Mouse (Mus musculus) heart, postnatal 10 days (tissue): ENCODE data around the gene Sardh. TPM values are rescaled to one million over a fixed set of nuclear protein-coding genes. Genes with fewer than 3 reads are reported as not detected.

Experiments used
- DNase-seq, 2 experiments: peaks; one replicate each; pipeline ENCODE4 v3.0.0; 2021
- intact Hi-C: fragments of 180-260 bp; cut with DNase I; formaldehyde crosslinking; loops from one replicate; pipeline ENCODE4 v1.15.1; 2025
- total RNA-seq, 2 experiments: library from RNA; stranded (reverse); gene quantifications; 2 replicates each; pipeline ENCODE4 v1.2.3; 2021

Gene Sardh
- 10 to 100 TPM; 18.4 to 19.3 TPM for total RNA-seq

DNA sequence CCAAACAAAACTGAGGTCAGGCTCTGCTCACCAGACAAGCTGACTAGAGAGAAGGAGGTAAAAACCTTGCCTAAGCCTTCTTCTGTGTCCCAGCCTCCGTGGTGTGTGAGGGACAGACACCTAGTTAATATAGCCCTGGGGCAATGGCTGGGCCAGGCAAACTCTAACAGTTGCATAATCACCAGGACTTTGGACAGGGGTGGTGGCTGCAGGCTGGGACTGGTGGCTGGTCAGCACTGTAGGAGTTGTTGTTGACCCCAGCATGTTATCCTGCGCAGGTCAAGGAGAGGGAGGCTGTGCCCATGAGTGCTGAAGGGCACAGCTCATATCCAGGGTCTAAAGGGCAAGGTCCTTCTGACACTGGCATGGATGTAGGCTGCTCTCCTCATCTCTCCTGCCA, at the start of gene Sardh:
TSS of gene Sardh (minus strand) at position 127 of the 400 bp plus-strand sequence.
- intact Hi-C loops, result no loop called here
- DNase-seq, result no peak

DNA sequence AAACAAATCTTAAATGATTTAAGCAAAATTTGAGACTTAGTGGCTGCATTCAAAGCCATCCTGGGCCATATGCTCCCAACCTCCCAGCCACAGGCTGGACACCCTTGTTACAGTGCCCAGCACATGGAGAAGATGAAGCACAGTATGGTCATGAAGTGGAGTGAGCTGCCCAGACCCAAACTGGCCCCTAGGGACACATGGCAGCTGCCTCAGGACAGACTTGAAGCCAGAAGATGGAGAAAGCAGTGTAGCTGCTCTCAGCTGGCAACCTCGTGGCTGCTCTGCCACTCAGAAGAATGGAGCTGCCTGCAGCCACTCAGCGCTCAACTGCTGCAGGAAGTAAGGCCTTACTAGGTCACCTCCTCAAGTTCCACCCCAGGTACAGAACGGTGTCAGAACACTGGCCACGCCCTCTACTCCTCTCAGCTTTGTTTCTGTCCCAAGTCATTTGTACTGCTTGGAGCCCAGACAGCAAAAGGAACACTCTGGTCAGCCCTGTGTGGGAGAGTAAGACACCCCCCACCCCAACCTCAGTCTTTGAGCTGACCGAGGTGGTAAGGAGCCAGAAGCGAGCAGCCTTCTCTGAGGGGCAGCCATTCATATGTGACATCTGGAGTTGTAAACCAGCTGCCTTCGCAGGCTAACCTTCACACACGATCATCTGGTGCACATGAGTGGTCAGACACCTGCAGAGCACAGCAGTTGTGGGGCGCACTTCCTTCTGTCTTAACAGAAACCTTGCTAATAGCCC, 48.7 kb upstream of the Sardh start:
- intact Hi-C loops, result no loop called here
- no peak for DNase-seq

- intact Hi-C loops, result no loop called here
- DNase-seq, result no peak
Measured at GRCm38 (mm10) chr2:27294777-27295176, 46.6 kb upstream of the Sardh start.

DNA sequence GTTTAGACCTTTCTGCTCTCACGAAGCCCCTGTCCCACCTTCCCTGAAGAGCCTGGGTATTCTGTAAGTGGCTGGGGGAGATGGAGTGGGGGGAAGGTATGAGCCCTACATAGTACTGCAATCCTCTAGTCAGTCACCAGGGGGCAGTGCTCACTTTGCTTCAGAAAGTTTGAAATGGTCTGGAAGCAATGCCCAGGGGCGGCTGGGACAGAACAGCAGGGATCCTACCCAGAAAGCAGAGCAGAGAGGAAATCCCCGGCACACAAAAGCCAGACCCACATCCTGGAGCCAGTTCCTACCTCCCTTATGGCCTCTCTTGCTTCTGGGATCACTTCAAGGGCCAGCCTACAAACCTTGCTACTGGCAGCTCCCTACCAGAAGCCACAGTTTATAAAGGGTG, 40.9 kb upstream of the Sardh start:
- intact Hi-C loops, result loop anchor here (1.0 to 5.0 kb wide), 2 partner anchors 139 to 478 kb away; no protein-coding TSS in a partner anchor
- DNase-seq, result peak; percentile 87 to 93

DNA sequence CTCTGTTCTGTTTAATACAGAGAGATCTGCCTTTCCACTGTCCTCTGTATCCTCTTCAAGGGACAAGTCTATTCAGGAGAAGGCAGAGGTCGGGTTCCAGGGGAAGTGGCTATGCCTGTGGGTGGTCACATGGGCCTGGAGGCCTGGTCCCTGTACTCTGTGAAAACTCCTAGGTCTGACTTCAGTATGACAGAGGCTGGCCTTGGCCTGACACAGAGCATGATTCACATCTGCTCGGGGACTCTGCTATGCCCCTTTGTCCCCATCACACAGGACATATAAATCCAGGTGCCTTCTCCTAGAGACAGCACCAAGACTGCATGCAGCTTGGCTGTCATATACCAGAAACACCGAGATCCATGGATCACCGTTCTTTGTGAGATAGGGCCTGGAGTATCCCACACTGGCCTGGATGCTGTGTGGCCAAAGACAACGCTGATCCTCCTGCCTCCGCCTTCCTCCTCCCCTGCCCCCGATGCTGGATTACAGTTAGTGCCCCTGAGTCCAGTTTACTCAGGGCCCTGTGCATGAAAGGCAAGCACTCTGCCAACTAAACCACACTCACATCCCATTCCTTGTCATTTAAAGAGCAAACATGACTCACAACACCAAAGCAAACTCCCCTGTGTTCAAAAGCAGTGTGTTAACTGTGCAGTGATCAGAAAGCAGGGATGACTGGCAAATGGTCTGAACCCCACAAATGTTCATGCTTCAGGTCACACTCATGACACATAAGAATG, 39.0 kb upstream of the Sardh start:
- intact Hi-C loops, result loop anchor here (5.0 kb wide), 1 partner anchor 480 kb away; no protein-coding TSS in a partner anchor
- no peak for DNase-seq

DNA sequence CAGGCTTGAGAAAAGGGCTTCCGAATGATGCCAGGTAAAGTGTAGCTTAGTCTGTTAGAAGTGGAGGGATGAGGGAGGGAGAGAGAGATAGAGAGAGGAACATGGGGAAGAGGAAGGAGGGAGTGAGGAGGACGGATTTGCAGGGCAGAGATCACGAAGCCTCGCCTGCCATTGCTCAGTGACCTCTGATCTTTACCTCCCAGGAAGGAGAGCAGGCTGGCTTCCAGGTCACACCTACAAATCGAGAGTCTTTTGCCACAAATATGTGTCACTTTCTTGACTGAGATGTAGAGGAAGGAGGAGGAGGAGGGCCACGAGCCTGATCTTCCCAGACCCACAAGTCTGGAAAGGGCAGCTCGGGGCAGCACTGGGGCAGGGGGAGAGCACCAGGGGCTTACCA, 36.3 kb upstream of the Sardh start:
- no peak for DNase-seq

DNA sequence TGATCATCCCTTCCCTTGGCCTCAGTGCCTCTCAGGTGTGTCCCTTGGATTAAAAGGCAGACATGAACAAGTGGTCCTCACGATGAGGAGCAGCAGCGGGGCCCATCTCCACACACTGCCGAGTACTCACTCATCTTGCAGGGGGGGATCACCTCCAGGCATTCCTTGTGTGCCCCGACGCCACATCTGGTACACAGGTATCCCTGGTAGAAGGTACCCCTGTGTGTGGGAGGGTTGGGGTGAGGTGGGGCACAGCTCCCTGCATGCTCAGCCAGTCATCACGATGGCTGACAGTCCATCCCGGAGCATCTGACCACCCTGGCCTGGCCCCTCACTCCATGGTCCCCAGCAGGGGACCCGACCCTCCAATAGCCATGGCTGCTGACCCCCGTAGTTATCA, 33.6 kb upstream of the Sardh start:
- intact Hi-C loops, result loop anchor here (2.0 kb wide), 1 partner anchor 147 kb away; no protein-coding TSS in a partner anchor

More for the DNA sequence above, 36.3 kb upstream of the Sardh start:
- intact Hi-C loops, result no loop called here

GRCm38 (mm10) chr2:27280920-27281611, 32.9 kb upstream of the Sardh start:
- intact Hi-C loops, result loop anchor here (2.0 kb wide), 1 partner anchor 148 kb away; no protein-coding TSS in a partner anchor
- DNase-seq, result peak; percentile 75 to 86

More for the DNA sequence above, 33.6 kb upstream of the Sardh start:
- DNase-seq, result no peak

GRCm38 (mm10) chr2:27278859-27279258, 30.7 kb upstream of the Sardh start:
- intact Hi-C loops, result no loop called here
- DNase-seq, result no peak

DNA sequence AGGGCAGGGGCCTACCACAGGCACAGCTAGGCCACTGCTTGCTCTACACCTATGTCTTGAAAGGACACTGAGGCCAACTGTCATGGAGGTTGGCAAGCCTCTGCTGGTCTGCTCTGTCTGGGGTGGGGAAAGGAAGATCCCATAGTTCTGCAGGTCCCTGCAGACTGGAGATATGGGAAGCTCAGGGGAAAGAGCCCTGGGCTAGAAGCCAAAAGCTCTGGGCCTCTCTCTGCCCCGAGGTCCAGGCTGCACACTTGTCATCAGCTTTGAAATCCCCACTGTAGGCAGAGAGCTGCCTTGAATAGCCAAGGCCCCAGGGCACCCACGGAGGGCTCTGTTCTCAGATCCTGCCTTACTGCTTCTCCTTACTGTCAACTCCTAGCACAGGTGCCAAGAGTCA, 20.2 kb upstream of the Sardh start:
- intact Hi-C loops, result no loop called here
- DNase-seq, result no peak

GRCm38 (mm10) chr2:27265819-27266218, 17.7 kb upstream of the Sardh start:
- intact Hi-C loops, result no loop called here
- DNase-seq, result no peak

DNA sequence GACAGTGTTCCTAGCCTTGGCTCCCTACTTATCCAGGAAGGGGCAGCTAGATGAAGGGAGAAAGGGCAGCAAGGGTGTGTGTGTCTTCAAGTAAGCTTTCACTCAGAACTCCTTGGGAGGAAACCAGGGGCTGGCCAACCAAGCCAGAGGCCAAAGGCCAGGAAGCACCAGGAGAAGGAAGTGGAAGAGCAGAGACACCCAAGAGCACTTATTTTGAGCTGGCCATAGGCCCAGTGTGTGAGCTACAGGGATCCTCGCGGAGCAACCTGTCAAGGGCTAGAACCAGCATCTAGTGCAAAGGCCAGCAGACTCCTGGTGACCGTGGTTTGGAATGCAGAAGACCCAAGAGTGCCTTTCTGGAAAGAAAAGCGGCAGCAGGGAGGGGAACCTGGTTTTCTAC, 14.8 kb upstream of the Sardh start:
- peak in 1 of 2 experiments; percentile 19 for DNase-seq
- intact Hi-C loops, result no loop called here

GRCm38 (mm10) chr2:27251434-27251833, 3.3 kb upstream of the Sardh start:
- intact Hi-C loops, result no loop called here
- DNase-seq, result no peak

GRCm38 (mm10) chr2:27247487-27247863, 662 bp downstream of the Sardh start:
- no peak for DNase-seq
- intact Hi-C loops, result no loop called here

DNA sequence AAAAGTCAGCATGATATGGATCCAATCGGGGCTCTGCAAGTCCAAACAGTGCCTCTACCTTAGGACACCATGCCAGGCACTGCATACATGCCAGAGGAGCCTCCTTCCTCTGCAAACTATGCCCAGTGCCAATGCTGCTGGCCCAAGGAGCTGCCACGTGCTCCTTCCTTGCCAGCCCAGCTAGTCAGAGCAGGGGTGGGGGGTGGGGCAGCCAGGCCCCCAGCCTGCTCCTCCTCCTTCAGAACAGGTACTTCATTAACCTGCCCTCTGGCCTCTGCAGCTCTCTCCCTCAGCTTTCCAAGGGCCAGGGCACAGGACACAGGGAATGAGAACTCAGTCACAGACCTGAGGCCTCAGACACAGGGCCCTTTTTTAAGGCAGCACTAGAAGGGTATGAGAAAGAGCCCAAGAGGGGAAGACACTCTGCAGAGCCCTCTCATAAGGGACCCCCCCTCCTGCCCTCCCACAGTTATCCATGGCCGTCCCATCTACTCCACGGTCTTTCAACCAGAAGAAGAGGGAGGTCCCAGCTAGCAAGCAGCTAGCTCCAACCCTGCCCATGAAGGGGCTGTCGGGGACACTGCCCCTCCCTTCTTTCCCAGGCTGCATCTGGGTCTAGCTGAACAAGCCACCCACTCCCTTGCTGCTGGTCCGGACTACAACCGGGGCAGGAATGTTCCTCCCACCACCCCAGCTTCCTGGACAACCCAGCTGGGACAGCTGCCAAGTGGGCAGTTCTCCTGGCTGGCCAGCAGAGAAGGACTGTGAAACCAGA, 1.2 kb downstream of the Sardh start:
- intact Hi-C loops, result no loop called here
- DNase-seq, result peak; percentile 92 to 94

GRCm38 (mm10) chr2:27245947-27246346, 2.2 kb downstream of the Sardh start:
- DNase-seq, result no peak
- intact Hi-C loops, result no loop called here

DNA sequence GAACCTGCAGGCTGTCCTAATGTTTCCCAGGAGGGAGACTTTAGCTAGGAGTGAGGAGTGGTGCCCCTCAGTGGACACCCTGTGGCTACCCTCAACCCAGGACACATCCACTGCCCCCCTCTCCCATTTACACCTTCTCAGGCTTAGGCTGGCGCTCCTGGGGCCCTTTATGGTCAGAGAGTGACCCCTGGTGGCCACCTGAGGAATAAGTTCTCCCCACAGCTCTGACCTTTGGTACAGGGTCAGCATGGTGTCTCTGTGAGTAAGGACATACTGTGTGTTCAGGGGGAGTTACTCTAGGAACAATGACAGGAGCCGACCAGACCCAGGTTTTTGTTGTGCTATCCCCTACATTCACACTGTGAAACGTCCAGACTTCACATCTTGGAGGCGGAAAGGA, 10.8 kb downstream of the Sardh start:
- intact Hi-C loops, result loop anchor here (1.0 to 5.0 kb wide), 5 partner anchors 194 to 591 kb away; no protein-coding TSS in a partner anchor
- peak; percentile 74 to 86 for DNase-seq

DNA sequence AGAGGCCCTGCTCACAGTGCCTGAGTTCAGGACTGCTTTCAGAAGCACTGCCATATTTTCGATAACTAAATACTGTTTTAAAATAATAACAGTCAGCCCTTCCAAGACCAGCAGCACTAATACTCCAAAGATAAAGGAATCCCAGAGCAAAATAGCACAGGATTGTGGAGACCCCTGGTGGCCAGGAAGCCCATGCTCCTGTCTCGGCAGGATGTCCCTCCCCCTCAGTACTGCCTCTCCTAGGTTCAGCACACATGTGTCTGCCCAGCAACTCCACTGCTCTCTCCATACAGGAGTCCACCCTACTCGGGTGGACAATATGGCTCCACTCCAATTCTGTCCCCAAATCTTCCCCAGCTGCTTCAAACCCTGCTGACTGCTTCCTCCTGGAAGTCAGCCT, 12.4 kb downstream of the Sardh start:
- peak; percentile 83 to 87 for DNase-seq

DNA sequence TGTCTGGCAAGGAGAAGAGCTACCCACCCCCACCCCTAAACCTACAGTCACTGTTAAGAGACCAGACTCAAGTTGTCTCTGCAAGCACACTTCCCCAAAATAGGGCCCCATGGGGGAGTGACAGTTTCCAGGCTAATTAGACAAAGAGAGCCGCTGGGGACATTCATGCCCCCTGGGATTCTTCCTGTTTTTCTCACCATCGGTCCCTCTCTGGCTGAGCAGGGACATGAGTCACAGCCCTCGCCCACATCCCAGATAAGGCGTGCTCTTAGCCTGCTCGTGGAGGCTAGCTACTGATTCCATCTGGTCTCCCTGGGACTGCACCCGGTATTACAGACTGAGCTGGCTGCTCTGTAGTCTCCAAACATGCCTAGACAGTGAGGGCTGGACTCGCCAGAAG, 15.8 kb downstream of the Sardh start:
- intact Hi-C loops, result no loop called here
- peak; percentile 58 to 69 for DNase-seq

More for the DNA sequence above, 12.4 kb downstream of the Sardh start:
- intact Hi-C loops, result loop anchor here (2.0 to 5.0 kb wide), 5 partner anchors 113 to 589 kb away; no protein-coding TSS in a partner anchor

DNA sequence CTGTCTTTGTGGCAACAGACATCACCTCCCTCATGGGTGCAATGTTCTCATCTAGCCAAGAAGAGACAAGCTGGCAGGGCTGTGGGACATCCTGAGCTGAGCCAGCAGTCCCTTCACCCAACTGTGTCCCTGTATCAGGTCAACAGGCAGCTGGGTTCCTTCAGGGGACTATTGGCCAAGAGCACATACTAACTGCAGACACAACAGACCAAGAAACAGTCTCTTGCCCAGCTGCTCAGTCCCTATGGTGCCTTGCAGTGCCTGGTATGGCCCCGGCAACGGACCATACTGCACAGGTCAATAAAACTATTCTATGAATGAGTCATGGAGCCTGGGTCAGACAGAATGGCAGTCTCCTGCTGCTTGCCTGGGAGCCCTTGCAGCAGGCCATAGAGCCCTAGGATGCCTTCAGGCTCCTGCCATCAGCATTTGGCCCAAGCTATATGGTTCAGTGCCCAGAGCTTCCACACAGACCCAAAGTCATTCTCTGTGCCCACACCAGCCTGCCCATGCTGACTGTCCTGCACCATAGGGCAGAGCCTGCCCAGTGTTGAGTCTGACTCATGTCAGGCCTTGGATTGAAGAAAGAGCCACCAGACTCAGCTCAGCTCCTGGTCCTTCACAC, 18.5 kb downstream of the Sardh start:
- intact Hi-C loops, result no loop called here

More for the DNA sequence above, 18.5 kb downstream of the Sardh start:
- peak; percentile 39 to 51 for DNase-seq
